Mouse (Mus musculus): ENCODE results near the gene Nosip. TPM values are rescaled to one million over a fixed set of nuclear protein-coding genes. Genes with fewer than 3 reads are reported as not detected.

Gene Nosip
- polyA plus RNA-seq, 1 experiment = 165 TPM

GRCm38 (mm10) chr7:45025601-45026220, 36.5 kb upstream of the Nosip start:
- H3K36me3 ChIP-seq (ENCODE audit: control insufficient read depth, insufficient read depth, low read length) = peaks cover 28% of the 10 kb centered on the region
- no peak for DNase-seq
- H3K4me3 ChIP-seq (ENCODE audit: control insufficient read depth, insufficient read depth, low read length) = no peak overlapping the region
- H3K27ac ChIP-seq (ENCODE audit: control insufficient read depth, insufficient read depth, low read length) = no peak overlapping the region
- 79% methylated on average over 8 of the region's 8 CpGs for WGBS
- H3K4me1 ChIP-seq (replicated peaks; ENCODE audit: control insufficient read depth, insufficient read depth, low read length) = no peaks in the 10 kb centered on the region
- TF ChIP-seq POLR2A (IDR thresholded peaks at IDR 0.05; ENCODE audit: control insufficient read depth, extremely low read depth, insufficient read depth, low read length, poor library complexity) (no peak), CTCF (IDR thresholded peaks at IDR 0.05; ENCODE audit: borderline replicate concordance, control insufficient read depth, extremely low read depth, insufficient read depth, low read length, poor library complexity) (no peak)
- no peaks in the 10 kb centered on the region for H3K27me3 ChIP-seq (ENCODE audit: control insufficient read depth, insufficient read depth, low read length)

- Histone ChIP-seq H3K27ac (ENCODE audit: control insufficient read depth, insufficient read depth, low read length) (no peak overlapping the region), H3K36me3 (ENCODE audit: control insufficient read depth, insufficient read depth, low read length) (peaks cover 34% of the 10 kb centered on the region), H3K27me3 (ENCODE audit: control insufficient read depth, insufficient read depth, low read length) (no peaks in the 10 kb centered on the region), H3K4me3 (ENCODE audit: control insufficient read depth, insufficient read depth, low read length) (no peak overlapping the region), H3K4me1 (replicated peaks; ENCODE audit: control insufficient read depth, insufficient read depth, low read length) (no peaks in the 10 kb centered on the region)
- 94% methylated on average over 2 of the region's 2 CpGs for WGBS
- DNase-seq = no peak
- TF ChIP-seq POLR2A (IDR thresholded peaks at IDR 0.05; ENCODE audit: control insufficient read depth, extremely low read depth, insufficient read depth, low read length, poor library complexity) (no peak), CTCF (IDR thresholded peaks at IDR 0.05; ENCODE audit: borderline replicate concordance, control insufficient read depth, extremely low read depth, insufficient read depth, low read length, poor library complexity) (no peak)
These were observed 36.0 kb upstream of the Nosip start for GRCm38 (mm10) chr7:45026256-45026655.

- Histone ChIP-seq H3K27ac (ENCODE audit: control insufficient read depth, insufficient read depth, low read length) (no peak overlapping the region), H3K27me3 (ENCODE audit: control insufficient read depth, insufficient read depth, low read length) (no peaks in the 10 kb centered on the region), H3K36me3 (ENCODE audit: control insufficient read depth, insufficient read depth, low read length) (peaks cover 43% of the 10 kb centered on the region), H3K4me1 (replicated peaks; ENCODE audit: control insufficient read depth, insufficient read depth, low read length) (no peaks in the 10 kb centered on the region), H3K4me3 (ENCODE audit: control insufficient read depth, insufficient read depth, low read length) (no peak overlapping the region)
- TF ChIP-seq POLR2A (IDR thresholded peaks at IDR 0.05; ENCODE audit: control insufficient read depth, extremely low read depth, insufficient read depth, low read length, poor library complexity) (no peak), CTCF (IDR thresholded peaks at IDR 0.05; ENCODE audit: borderline replicate concordance, control insufficient read depth, extremely low read depth, insufficient read depth, low read length, poor library complexity) (no peak)
- DNase-seq = no peak
- 98% methylated on average over 9 of the region's 9 CpGs for whole genome bisulfite sequencing
These were observed 34.5 kb upstream of the Nosip start for GRCm38 (mm10) chr7:45027761-45028160.

GRCm38 (mm10) chr7:45028351-45028750, 33.9 kb upstream of the Nosip start:
- WGBS = 95% methylated on average over 11 of the region's 11 CpGs
- no peak overlapping the region for H3K27ac ChIP-seq (ENCODE audit: control insufficient read depth, insufficient read depth, low read length)
- H3K36me3 ChIP-seq (ENCODE audit: control insufficient read depth, insufficient read depth, low read length) = peaks cover 49% of the 10 kb centered on the region
- no peaks in the 10 kb centered on the region for H3K4me1 ChIP-seq (replicated peaks; ENCODE audit: control insufficient read depth, insufficient read depth, low read length)
- no peak for DNase-seq
- TF ChIP-seq CTCF (IDR thresholded peaks at IDR 0.05; ENCODE audit: borderline replicate concordance, control insufficient read depth, extremely low read depth, insufficient read depth, low read length, poor library complexity) (no peak), POLR2A (IDR thresholded peaks at IDR 0.05; ENCODE audit: control insufficient read depth, extremely low read depth, insufficient read depth, low read length, poor library complexity) (no peak)
- no peaks in the 10 kb centered on the region for H3K27me3 ChIP-seq (ENCODE audit: control insufficient read depth, insufficient read depth, low read length)
- H3K4me3 ChIP-seq (ENCODE audit: control insufficient read depth, insufficient read depth, low read length) = no peak overlapping the region

GRCm38 (mm10) chr7:45029995-45030394, 32.2 kb upstream of the Nosip start:
- 97% methylated on average over 6 of the region's 6 CpGs for WGBS
- Histone ChIP-seq H3K36me3 (ENCODE audit: control insufficient read depth, insufficient read depth, low read length) (peaks cover 64% of the 10 kb centered on the region), H3K27me3 (ENCODE audit: control insufficient read depth, insufficient read depth, low read length) (no peaks in the 10 kb centered on the region), H3K4me1 (replicated peaks; ENCODE audit: control insufficient read depth, insufficient read depth, low read length) (no peaks in the 10 kb centered on the region), H3K27ac (ENCODE audit: control insufficient read depth, insufficient read depth, low read length) (no peak overlapping the region), H3K4me3 (ENCODE audit: control insufficient read depth, insufficient read depth, low read length) (no peak overlapping the region)
- TF ChIP-seq CTCF (IDR thresholded peaks at IDR 0.05; ENCODE audit: borderline replicate concordance, control insufficient read depth, extremely low read depth, insufficient read depth, low read length, poor library complexity) (no peak), POLR2A (IDR thresholded peaks at IDR 0.05; ENCODE audit: control insufficient read depth, extremely low read depth, insufficient read depth, low read length, poor library complexity) (no peak)
- DNase-seq = no peak

- H3K36me3 ChIP-seq (ENCODE audit: control insufficient read depth, insufficient read depth, low read length) = peaks cover 72% of the 10 kb centered on the region
These were observed 31.4 kb upstream of the Nosip start for GRCm38 (mm10) chr7:45030857-45031256.

More at GRCm38 (mm10) chr7:45030857-45031256, 31.4 kb upstream of the Nosip start:
- no peak for TF ChIP-seq CTCF (IDR thresholded peaks at IDR 0.05; ENCODE audit: borderline replicate concordance, control insufficient read depth, extremely low read depth, insufficient read depth, low read length, poor library complexity)
- TF ChIP-seq POLR2A (IDR thresholded peaks at IDR 0.05; ENCODE audit: control insufficient read depth, extremely low read depth, insufficient read depth, low read length, poor library complexity) = no peak
- H3K27ac ChIP-seq (ENCODE audit: control insufficient read depth, insufficient read depth, low read length) = no peak overlapping the region
- H3K4me3 ChIP-seq (ENCODE audit: control insufficient read depth, insufficient read depth, low read length) = no peak overlapping the region
- no peak for DNase-seq
- no peaks in the 10 kb centered on the region for H3K4me1 ChIP-seq (replicated peaks; ENCODE audit: control insufficient read depth, insufficient read depth, low read length)
- H3K27me3 ChIP-seq (ENCODE audit: control insufficient read depth, insufficient read depth, low read length) = no peaks in the 10 kb centered on the region
- 98% methylated on average over 8 of the region's 8 CpGs for WGBS
